Mouse (Mus musculus): Measurements from ENCODE around the gene Crybg1. TPM values are rescaled to one million over a fixed set of nuclear protein-coding genes. Genes with fewer than 3 reads are reported as not detected.

Gene Crybg1
- polyA plus RNA-seq, 2 experiments = 3.1 to 5.1 TPM

DNA sequence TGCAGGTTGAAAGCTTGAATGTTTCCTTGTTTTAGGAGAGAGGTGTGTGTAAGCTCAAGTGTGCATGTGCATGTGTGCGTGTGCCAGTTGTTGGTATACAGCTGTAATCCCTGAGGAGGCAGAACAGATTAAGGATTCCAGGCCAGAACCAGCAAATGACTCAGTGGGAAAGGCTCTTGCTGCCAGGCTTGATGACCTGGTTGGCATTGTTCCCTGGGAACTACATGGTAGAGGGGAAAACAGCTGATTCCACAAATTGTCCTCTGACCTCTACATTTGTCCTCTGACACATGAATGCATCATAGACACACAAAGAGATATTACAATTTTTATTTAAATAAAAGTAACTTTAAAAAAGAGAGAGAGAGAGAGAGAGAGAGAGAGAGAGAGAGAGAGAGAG lies 122.5 kb downstream of the Crybg1 start:
- no peak overlapping the region for H3K4me3 ChIP-seq (replicated peaks; ENCODE audit: low read length)
- DNase-seq (ENCODE audit: low spot score) (no peak), ATAC-seq (ENCODE audit: low FRiP score, low read depth) (no peak)
- no peak for TF ChIP-seq POLR2A (IDR thresholded peaks at IDR 0.05; ENCODE audit: borderline replicate concordance, extremely low read depth, insufficient read depth, insufficient read length)
- no peaks in the 10 kb centered on the region for H3K9me3 ChIP-seq (ENCODE audit: control insufficient read depth, low read length)
- no peaks in the 10 kb centered on the region for H3K27me3 ChIP-seq (ENCODE audit: control insufficient read depth, insufficient read depth, low read length)
- H3K36me3 ChIP-seq (ENCODE audit: control insufficient read depth, insufficient read depth, low read length) = no peaks in the 10 kb centered on the region
- no peak overlapping the region for H3K9ac ChIP-seq (ENCODE audit: low read depth, low read length, severe bottlenecking)
- H3K4me1 ChIP-seq (ENCODE audit: control insufficient read depth, insufficient read depth, low read length) = no peaks in the 10 kb centered on the region
- no peak overlapping the region for H3K4me2 ChIP-seq (replicated peaks; ENCODE audit: low read depth, low read length, severe bottlenecking)
- WGBS = 95% methylated on average over 1 of the region's 1 CpGs
- no peak overlapping the region for H3K27ac ChIP-seq (replicated peaks; ENCODE audit: low read depth, low read length)

DNA sequence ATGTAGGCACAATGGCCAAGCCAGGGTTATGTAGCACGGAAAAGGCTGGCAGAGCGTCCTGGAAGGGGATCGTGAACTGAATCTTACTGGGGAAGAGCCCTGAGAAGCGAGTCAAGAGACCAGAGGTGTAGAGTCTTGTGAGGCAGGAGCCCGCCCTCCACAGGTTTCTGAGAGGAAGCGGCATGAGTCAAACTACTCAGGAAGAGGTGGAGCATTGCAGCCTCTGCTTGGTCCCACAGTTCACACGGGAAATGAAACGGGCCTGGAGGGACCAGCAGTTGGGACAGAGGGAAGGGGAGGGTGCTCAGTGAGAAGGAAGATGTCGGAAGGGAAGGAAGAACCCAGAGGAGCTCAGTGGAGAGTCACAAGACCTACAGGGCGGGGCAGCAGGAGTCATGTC lies 123.9 kb downstream of the Crybg1 start:
- no peaks in the 10 kb centered on the region for H3K9me3 ChIP-seq (ENCODE audit: control insufficient read depth, low read length)
- H3K4me3 ChIP-seq (replicated peaks; ENCODE audit: low read length) = no peak overlapping the region
- TF ChIP-seq POLR2A (IDR thresholded peaks at IDR 0.05; ENCODE audit: borderline replicate concordance, extremely low read depth, insufficient read depth, insufficient read length) = no peak
- WGBS = 57% methylated on average over 10 of the region's 10 CpGs
- no peak for DNase-seq (ENCODE audit: low spot score)
- no peak overlapping the region for H3K27ac ChIP-seq (replicated peaks; ENCODE audit: low read depth, low read length)
- ATAC-seq (ENCODE audit: low FRiP score, low read depth) = no peak
- no peaks in the 10 kb centered on the region for H3K27me3 ChIP-seq (ENCODE audit: control insufficient read depth, insufficient read depth, low read length)
- H3K4me1 ChIP-seq (ENCODE audit: control insufficient read depth, insufficient read depth, low read length) = no peaks in the 10 kb centered on the region
- H3K9ac ChIP-seq (ENCODE audit: low read depth, low read length, severe bottlenecking) = no peak overlapping the region
- no peak overlapping the region for H3K4me2 ChIP-seq (replicated peaks; ENCODE audit: low read depth, low read length, severe bottlenecking)
- no peaks in the 10 kb centered on the region for H3K36me3 ChIP-seq (ENCODE audit: control insufficient read depth, insufficient read depth, low read length)

DNA sequence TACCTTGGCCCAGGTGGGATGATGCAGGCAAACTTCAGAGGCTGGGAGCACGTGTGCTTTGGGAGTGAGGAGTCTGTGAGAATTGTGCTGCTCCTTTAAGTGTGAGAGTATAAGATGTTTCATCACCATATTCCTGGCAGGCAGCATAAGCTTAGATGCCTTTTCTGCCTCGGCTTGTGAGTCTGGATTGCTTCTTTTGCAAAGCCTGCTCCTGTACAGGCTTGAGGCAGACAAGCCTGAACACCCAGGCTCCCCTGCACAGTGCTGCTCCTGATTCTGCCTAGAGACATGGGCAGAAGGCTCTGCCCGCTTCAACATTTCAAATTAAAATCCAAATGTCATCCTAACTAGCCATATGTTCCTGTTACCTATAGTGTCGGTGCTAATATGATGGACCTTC lies 128.5 kb downstream of the Crybg1 start:
- H3K9ac ChIP-seq (ENCODE audit: low read depth, low read length, severe bottlenecking) = no peak overlapping the region
- H3K4me2 ChIP-seq (replicated peaks; ENCODE audit: low read depth, low read length, severe bottlenecking) = no peak overlapping the region
- no peak overlapping the region for H3K4me3 ChIP-seq (replicated peaks; ENCODE audit: low read length)
- WGBS = 58% methylated on average over 4 of the region's 4 CpGs
- ATAC-seq (ENCODE audit: low FRiP score, low read depth) (no peak), DNase-seq (ENCODE audit: low spot score) (no peak)
- H3K4me1 ChIP-seq (ENCODE audit: control insufficient read depth, insufficient read depth, low read length) = no peaks in the 10 kb centered on the region
- no peak overlapping the region for H3K27ac ChIP-seq (replicated peaks; ENCODE audit: low read depth, low read length)
- no peaks in the 10 kb centered on the region for H3K27me3 ChIP-seq (ENCODE audit: control insufficient read depth, insufficient read depth, low read length)
- H3K36me3 ChIP-seq (ENCODE audit: control insufficient read depth, insufficient read depth, low read length) = no peaks in the 10 kb centered on the region
- H3K9me3 ChIP-seq (ENCODE audit: control insufficient read depth, low read length) = no peaks in the 10 kb centered on the region
- no peak for TF ChIP-seq POLR2A (IDR thresholded peaks at IDR 0.05; ENCODE audit: borderline replicate concordance, extremely low read depth, insufficient read depth, insufficient read length)

DNA sequence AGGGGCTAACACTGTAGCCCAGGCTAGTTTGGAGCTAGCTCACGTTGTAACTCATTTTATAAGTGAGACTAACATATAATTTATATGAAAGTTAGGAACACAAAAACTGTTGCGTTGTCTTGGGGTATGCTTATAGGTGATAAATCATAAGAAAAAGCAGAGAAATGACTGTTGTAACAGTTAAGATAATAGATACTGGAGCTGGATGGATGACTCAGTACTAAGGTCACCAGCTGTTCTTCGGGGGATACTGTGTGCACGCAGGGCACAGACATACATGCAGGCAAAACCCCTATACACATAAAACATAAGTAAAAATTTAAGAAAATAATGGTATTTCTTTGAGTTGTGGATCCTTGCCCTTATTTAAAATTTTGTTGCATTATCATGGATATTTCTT lies 130.1 kb downstream of the Crybg1 start:
- Histone ChIP-seq H3K9me3 (ENCODE audit: control insufficient read depth, low read length) (no peaks in the 10 kb centered on the region), H3K36me3 (ENCODE audit: control insufficient read depth, insufficient read depth, low read length) (no peaks in the 10 kb centered on the region), H3K27me3 (ENCODE audit: control insufficient read depth, insufficient read depth, low read length) (no peaks in the 10 kb centered on the region), H3K4me2 (replicated peaks; ENCODE audit: low read depth, low read length, severe bottlenecking) (no peak overlapping the region), H3K4me3 (replicated peaks; ENCODE audit: low read length) (no peak overlapping the region), H3K4me1 (ENCODE audit: control insufficient read depth, insufficient read depth, low read length) (no peaks in the 10 kb centered on the region), H3K27ac (replicated peaks; ENCODE audit: low read depth, low read length) (no peak overlapping the region), H3K9ac (ENCODE audit: low read depth, low read length, severe bottlenecking) (no peak overlapping the region)
- TF ChIP-seq POLR2A (IDR thresholded peaks at IDR 0.05; ENCODE audit: borderline replicate concordance, extremely low read depth, insufficient read depth, insufficient read length) = no peak
- WGBS = 88% methylated on average over 4 of the region's 4 CpGs
- DNase-seq (ENCODE audit: low spot score) (no peak), ATAC-seq (ENCODE audit: low FRiP score, low read depth) (no peak)

DNA sequence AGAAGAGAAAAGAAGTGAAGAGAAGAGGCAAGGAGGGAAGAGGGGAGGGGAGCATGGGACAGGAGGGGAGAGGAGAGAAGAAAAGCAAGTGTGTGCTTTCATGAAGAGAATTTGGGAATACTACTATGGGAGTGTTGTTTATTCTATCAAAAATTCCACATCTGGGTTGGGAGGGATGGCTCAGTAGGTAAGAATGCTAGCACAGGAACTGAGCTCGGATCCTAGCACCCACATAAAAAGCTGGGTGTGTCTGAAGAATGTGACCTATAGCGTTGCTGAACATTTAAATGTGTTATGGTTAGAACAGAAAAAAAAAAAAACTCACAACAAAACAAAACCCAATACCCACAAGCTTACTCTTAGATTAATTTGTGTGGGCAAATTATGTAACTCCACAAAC lies 133.0 kb downstream of the Crybg1 start:
- ATAC-seq (ENCODE audit: low FRiP score, low read depth) = no peak
- WGBS = 74% methylated on average over 2 of the region's 2 CpGs
- no peak for DNase-seq (ENCODE audit: low spot score)
- H3K36me3 ChIP-seq (ENCODE audit: control insufficient read depth, insufficient read depth, low read length) = no peaks in the 10 kb centered on the region
- TF ChIP-seq POLR2A (IDR thresholded peaks at IDR 0.05; ENCODE audit: borderline replicate concordance, extremely low read depth, insufficient read depth, insufficient read length) = no peak
- H3K4me3 ChIP-seq (replicated peaks; ENCODE audit: low read length) = no peak overlapping the region
- H3K9ac ChIP-seq (ENCODE audit: low read depth, low read length, severe bottlenecking) = no peak overlapping the region
- H3K4me2 ChIP-seq (replicated peaks; ENCODE audit: low read depth, low read length, severe bottlenecking) = no peak overlapping the region
- no peak overlapping the region for H3K27ac ChIP-seq (replicated peaks; ENCODE audit: low read depth, low read length)
- H3K4me1 ChIP-seq (ENCODE audit: control insufficient read depth, insufficient read depth, low read length) = no peaks in the 10 kb centered on the region
- no peaks in the 10 kb centered on the region for H3K9me3 ChIP-seq (ENCODE audit: control insufficient read depth, low read length)
- H3K27me3 ChIP-seq (ENCODE audit: control insufficient read depth, insufficient read depth, low read length) = no peaks in the 10 kb centered on the region

DNA sequence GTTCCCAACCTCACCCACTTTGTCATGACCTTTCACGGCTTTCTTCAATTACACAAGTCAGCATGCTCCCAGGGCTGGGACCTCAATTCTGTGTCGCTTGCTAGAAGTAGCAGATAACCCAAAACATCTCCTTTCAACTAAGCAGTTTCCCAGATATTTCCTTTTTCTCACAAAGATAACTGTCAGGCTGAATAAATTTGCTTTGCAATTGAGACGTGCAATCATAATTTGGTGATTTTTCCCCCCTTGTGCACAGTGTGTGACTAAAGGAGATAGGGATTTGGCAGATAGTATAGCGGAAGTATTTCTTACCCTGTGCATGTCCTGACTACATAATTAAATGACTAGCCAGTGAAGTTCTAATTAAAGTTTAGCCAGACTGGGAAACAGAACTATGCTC lies 134.8 kb downstream of the Crybg1 start:
- TF ChIP-seq POLR2A (IDR thresholded peaks at IDR 0.05; ENCODE audit: borderline replicate concordance, extremely low read depth, insufficient read depth, insufficient read length) = no peak
- H3K4me3 ChIP-seq (replicated peaks; ENCODE audit: low read length) = no peak overlapping the region

More for the DNA sequence above, 134.8 kb downstream of the Crybg1 start:
- no peak overlapping the region for H3K9ac ChIP-seq (ENCODE audit: low read depth, low read length, severe bottlenecking)
- H3K4me2 ChIP-seq (replicated peaks; ENCODE audit: low read depth, low read length, severe bottlenecking) = no peak overlapping the region
- DNase-seq (ENCODE audit: low spot score) (no peak), ATAC-seq (ENCODE audit: low FRiP score, low read depth) (no peak)
- H3K27ac ChIP-seq (replicated peaks; ENCODE audit: low read depth, low read length) = no peak overlapping the region
- no peaks in the 10 kb centered on the region for H3K36me3 ChIP-seq (ENCODE audit: control insufficient read depth, insufficient read depth, low read length)
- H3K4me1 ChIP-seq (ENCODE audit: control insufficient read depth, insufficient read depth, low read length) = no peaks in the 10 kb centered on the region
- no peaks in the 10 kb centered on the region for H3K27me3 ChIP-seq (ENCODE audit: control insufficient read depth, insufficient read depth, low read length)
- 72% methylated on average over 4 of the region's 4 CpGs for WGBS
- no peaks in the 10 kb centered on the region for H3K9me3 ChIP-seq (ENCODE audit: control insufficient read depth, low read length)
